Mouse (Mus musculus) layer of hippocampus, adult 2 months (tissue): ENCODE measurements at regions not wholly inside any gene's neighbourhood (a gene's known extent, or its start where the extent isn't known, plus 50 kb on each side); places are given as distances from the start of the nearest gene placed in this dataset.

Experiments used
- DNase-seq, 2 experiments: peaks; one replicate each; pipeline ENCODE4 v3.0.0; 2022; ENCODE audit warnings: low spot score in 2 of 2
- H3K27ac ChIP-seq: fragments of 200-600 bp; 2 replicates; pipeline ENCODE4 v1.8.1; 2022
- H3K4me3 ChIP-seq: fragments of 200-600 bp; 2 replicates; pipeline ENCODE4 v1.8.1; 2022; ENCODE audit warnings: mild to moderate bottlenecking
- CTCF ChIP-seq: fragments of 200-600 bp; conservative IDR thresholded peaks from 2 replicates; pipeline ENCODE4 v1.8.1; 2022; ENCODE audit warnings: antibody characterized with exemption, mild to moderate bottlenecking, moderate library complexity

GRCm38 (mm10) chr11:43952151-43952550 is 51.1 kb upstream of the Adra1b start:
- TF ChIP-seq CTCF, result no peak

DNA sequence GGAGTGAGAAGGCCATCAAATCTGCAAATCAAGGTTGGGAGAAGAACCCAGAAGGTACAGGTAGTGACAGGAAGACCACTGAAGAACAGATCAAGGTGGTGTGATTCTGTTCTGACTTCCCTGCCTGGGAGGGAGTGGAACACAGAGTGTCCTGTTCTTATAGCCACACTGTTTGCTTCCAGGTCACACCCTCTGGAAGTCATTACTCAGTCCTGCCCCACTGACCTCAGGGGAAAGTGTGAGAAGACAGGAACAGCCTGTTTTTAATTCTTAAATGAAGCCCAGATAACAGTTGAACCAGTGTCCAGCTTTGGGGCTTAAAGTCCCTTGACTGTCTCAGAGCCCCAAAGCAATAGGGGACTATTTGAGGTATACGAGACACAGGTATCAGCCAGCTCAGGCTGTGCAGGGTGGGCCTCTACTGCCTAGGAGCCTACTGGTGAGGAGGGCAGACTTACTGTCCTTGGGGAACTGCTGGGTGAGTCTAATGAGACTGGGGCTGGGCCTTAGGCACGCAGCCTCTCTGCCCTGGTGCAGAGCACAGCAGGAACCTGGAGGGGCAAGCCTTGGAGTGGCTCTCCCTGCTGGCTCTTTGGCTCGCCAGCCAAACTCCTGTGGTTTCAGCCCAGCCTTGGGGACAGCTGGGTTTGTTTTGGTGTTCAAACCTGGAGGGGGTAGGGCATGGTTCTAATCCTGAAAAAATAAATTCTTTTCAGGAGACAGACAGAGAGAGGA is 57.4 kb upstream of the Adra1b start:
- DNase-seq, result no peak
- Histone ChIP-seq H3K27ac (no peak overlapping the region), H3K4me3 (no peak overlapping the region)
- no peak for TF ChIP-seq CTCF

More at GRCm38 (mm10) chr11:43952151-43952550, 51.1 kb upstream of the Adra1b start:
- Histone ChIP-seq H3K4me3 (no peak overlapping the region), H3K27ac (no peak overlapping the region)
- DNase-seq, result no peak

DNA sequence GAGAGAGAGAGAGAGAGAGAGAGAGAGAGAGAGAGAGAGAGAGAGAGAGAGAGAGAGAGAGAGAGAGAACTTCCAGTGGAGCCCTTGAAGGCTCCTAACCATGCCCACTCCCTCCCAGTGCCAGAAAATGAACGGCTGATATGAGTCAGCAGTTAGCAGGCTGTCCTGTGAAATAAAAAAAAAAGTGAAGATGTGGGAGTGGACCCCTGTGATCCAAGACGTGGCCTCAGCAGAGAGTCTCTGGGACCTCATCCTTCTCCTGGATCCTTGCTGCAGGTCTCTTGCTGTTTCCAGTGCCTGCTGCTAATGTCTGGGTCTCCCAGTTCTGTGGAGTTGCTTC is 57.9 kb upstream of the Adra1b start:
- no peak overlapping the region for H3K4me3 ChIP-seq
- H3K27ac ChIP-seq, result no peak overlapping the region
- DNase-seq, result no peak
- no peak for TF ChIP-seq CTCF

DNA sequence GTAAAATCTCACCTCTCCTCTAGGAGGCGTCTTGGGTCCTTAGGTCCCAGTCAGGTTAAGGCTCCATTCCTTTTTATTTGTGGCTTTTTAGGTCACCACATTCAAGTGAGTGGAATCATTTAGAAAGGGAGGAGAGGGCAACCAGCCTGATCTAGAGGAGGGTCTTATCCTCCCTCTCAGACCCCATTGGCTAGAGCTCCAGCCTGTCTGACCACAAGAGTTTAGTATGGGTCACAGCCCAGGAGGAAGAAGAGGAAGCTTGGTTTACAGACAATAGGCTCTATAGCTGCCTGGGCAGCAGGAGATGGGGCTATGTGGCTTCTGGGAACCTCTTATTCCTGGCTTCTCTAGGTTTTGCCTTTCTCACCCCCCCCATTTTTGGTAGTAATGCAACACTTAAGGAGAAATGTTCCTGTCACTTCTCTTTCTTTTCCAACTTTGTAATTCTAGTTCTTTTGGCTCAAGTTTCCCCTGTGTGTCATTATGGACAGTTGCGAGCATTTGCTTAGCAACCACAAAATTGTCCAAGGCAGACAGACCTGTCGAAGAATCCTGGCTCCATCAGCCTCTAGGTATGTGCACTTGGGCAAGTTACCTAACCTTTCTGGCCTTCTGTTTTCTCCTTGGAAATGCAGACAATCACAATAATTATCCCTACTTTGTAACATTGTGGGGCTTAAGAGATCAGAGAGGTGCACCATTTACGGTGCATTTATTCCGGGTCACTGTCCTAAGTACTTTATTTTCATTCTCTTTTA is 59.5 kb upstream of the Adra1b start:
- H3K4me3 ChIP-seq, result no peak overlapping the region
- no peak overlapping the region for H3K27ac ChIP-seq
- no peak for DNase-seq
- TF ChIP-seq CTCF, result peak; percentile 41

DNA sequence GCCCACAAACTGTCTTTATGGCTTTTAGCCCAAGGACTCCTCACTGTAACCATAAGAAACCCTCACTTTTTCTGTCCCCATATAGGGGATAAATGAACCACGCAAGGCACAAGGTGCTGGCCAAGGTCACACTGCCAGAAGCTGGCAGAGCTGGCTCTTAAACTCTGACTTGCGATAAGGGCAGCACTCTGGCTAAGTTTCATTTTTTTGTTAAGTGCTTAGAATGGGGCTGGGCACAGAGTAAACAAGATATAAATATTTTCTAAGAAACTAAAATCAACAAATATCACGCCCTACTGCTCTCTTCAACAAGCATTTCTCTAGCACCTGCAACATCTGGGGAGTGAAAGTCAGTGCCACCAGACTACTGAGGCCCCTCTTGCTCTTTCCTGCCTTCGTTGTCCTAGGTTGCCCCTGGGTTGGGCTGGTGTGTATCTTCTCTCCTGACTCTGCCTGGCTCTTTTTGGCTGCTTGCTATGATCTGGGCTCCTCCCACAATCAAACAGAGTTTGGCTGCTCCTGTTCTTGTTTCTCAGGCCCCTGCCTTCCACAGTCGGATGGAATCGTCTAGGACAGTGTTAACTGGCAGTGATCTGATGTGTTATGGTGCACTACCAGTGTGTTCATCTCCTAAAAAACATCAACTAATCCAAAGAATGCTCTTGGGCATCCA is 60.5 kb upstream of the Adra1b start:
- no peak overlapping the region for H3K4me3 ChIP-seq
- no peak for DNase-seq
- no peak for TF ChIP-seq CTCF
- H3K27ac ChIP-seq, result no peak overlapping the region

- no peak for TF ChIP-seq CTCF
- Histone ChIP-seq H3K27ac (no peak overlapping the region), H3K4me3 (no peak overlapping the region)
- DNase-seq, result no peak
Measured at GRCm38 (mm10) chr11:43967764-43968163, 66.8 kb upstream of the Adra1b start.

DNA sequence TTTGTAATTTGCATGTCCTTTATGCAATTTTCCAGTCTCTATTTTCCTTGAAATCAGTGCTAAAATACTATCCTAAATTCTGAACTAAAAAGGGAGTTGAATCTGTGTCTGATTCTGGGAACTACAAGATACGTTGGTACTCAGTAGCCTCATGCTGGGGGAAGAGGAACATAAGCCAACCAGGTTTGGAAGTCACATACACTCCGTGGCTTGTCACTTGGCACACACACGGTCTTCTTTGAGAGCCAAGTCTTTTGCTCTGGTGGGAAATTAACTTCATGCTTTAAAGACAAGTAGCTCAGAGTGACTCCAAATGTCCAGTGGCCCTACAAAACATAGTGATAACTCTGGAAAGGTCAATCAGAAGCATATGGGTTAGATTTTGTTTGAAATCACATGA is 70.9 kb upstream of the Adra1b start:
- H3K27ac ChIP-seq, result no peak overlapping the region
- TF ChIP-seq CTCF, result no peak

GRCm38 (mm10) chr11:43976024-43976423 is 75.0 kb upstream of the Adra1b start:
- TF ChIP-seq CTCF, result no peak
- H3K4me3 ChIP-seq, result no peak overlapping the region
- H3K27ac ChIP-seq, result no peak overlapping the region
- no peak for DNase-seq

More for the DNA sequence above, 70.9 kb upstream of the Adra1b start:
- no peak for DNase-seq
- H3K4me3 ChIP-seq, result no peak overlapping the region

- no peak for TF ChIP-seq CTCF
Measured at GRCm38 (mm10) chr11:43979406-43979805, 78.4 kb upstream of the Adra1b start.

DNA sequence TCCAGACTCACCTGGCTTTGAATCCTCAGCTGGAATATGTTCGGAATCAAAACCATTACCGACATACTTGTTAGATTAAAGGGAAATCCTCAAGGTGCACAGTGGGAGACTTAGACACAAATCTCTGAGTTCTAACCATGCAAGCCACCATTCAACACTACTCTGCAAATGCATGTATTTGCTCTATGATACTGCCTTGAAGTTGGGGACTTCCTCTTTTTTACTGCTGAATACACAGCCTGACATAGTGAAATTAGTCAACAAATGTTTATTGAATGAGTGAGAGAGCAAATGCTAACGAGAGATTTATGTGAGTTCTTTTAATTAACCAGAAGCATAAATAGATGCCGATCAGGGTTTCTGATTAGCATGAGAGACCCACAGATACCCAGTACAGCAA is 79.4 kb upstream of the Adra1b start:
- no peak for TF ChIP-seq CTCF
- no peak overlapping the region for H3K27ac ChIP-seq
- DNase-seq, result no peak
- H3K4me3 ChIP-seq, result no peak overlapping the region

More at GRCm38 (mm10) chr11:43979406-43979805, 78.4 kb upstream of the Adra1b start:
- H3K4me3 ChIP-seq, result no peak overlapping the region
- no peak overlapping the region for H3K27ac ChIP-seq
- no peak for DNase-seq

DNA sequence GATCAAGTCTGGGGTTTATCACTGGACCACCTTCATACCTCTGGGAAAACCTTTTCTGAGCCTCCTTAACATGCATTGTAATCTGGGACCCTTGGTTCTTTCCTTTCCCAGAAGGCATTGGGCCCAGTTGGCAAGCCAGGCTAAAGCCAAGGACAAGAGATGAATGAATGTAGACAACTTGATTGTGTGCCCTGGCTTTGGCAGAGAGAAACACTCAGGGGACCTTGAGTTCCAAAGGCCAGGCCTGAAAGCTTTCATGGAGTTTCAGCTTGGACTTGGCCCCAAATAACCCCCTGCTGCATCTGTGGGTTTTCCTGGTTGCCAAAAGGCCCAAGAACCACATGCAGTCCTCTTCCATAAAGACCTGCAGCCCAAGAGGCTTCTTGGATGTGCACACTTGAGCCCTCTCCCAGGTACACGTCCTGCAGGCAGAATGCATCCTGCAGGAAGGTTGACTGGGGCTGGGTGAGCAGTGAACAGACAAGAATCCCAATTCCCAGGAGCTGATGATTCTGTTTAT is 89.0 kb upstream of the Adra1b start:
- H3K27ac ChIP-seq, result no peak overlapping the region
- no peak overlapping the region for H3K4me3 ChIP-seq
- DNase-seq, result no peak
- no peak for TF ChIP-seq CTCF

- no peak for DNase-seq
- H3K27ac ChIP-seq, result no peak overlapping the region
- no peak for TF ChIP-seq CTCF
- H3K4me3 ChIP-seq, result no peak overlapping the region
Measured at GRCm38 (mm10) chr11:43992011-43992471, 91.0 kb upstream of the Adra1b start.

DNA sequence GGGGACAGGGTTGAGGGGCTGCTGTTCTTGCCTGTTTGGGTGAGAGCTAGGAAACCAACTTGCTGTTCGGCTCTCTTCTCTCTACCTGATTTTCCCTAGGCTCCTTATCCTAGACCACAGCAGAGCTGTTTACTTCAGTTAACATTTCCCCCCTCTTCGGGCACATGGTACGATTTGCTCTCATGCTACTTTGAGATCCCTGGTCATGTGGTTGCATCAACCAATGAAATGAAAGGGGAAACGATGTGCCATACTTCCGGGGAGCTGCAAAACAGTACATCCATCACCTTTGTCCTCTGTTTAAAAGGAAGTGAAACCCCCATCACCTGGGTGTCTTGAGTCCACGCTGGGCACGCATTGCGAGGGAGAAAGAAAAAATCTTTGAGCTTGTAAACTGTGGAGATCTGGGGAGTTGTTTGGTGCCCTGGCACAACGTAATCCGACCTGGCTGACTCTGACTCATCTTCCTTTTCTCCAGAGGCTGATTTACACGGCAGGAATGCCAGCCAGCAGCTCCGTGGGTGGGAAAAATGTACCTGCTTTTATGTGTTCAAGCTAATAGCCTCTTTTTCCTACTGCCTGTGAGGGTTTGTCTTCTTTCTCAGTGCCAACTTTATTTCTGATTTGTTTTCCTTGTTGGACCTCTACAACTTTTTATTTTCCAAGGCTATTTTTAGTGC is 97.2 kb upstream of the Adra1b start:
- no peak for DNase-seq
- no peak overlapping the region for H3K27ac ChIP-seq
- no peak overlapping the region for H3K4me3 ChIP-seq
- no peak for TF ChIP-seq CTCF
